Mouse (Mus musculus): ENCODE data around the gene Zfp428.

Gene Zfp428

DNA sequence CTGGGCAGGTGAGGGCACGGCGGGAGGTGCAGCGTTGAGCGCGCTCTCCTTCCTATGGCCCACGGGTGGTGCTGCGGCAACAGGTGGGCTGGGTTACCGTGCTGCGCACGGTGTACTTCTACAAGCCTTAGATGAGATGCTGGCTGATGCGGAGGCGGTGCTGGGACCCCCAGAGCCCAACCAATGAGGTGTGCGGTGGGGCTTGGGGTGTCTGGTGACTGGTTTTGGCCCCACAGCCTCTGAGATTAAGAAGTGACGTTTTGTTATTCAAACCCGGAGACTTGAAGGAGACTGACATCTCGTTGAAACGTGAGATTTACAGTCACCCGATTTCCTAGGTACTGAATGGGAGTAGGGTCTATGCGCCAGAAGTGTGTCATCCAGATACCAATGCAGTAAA, 27.5 kb downstream of the Zfp428 start:
- in situ Hi-C loops (cut with MboI; ENCODE audit: low pct_unique_long_range_greater_than_20kb in 1 of 2, low sequenced_read_pairs in 2 of 2, unreplicated experiment in 1 of 2) = loop anchor here in 1 of 2 experiments (5.0 kb wide), 2 partner anchors 57 to 63 kb away; no protein-coding TSS in a partner anchor

DNA sequence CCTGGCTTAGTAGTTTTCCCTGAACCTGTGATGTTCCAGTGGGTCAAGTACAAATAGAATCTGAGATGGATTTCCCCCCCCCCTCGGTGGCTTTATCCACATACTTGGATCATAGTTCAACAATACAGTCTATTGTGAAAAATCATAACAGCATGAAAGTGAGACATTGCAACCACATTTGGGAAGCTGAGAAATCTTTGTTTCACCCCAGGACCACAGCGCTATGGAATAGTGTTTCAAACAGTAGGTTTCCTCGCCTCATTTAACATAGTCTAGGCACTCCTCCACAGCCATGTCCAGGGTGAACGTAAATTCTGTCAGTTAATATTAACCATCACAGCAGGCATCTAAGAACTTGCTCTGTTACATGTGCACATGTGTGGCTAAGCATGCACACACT, 30.3 kb downstream of the Zfp428 start:
- in situ Hi-C loops (cut with MboI; ENCODE audit: low pct_unique_long_range_greater_than_20kb in 1 of 2, low sequenced_read_pairs in 2 of 2, unreplicated experiment in 1 of 2) = no loop called here

GRCm38 (mm10) chr7:24537591-24537990, 30.8 kb downstream of the Zfp428 start:
- in situ Hi-C loops (cut with MboI; ENCODE audit: low pct_unique_long_range_greater_than_20kb in 1 of 2, low sequenced_read_pairs in 2 of 2, unreplicated experiment in 1 of 2) = no loop called here

- in situ Hi-C loops (cut with MboI; ENCODE audit: low pct_unique_long_range_greater_than_20kb in 1 of 2, low sequenced_read_pairs in 2 of 2, unreplicated experiment in 1 of 2) = no loop called here
These were observed 31.3 kb downstream of the Zfp428 start for GRCm38 (mm10) chr7:24538154-24538553.

GRCm38 (mm10) chr7:24538701-24539100, 31.9 kb downstream of the Zfp428 start:
- in situ Hi-C loops (cut with MboI; ENCODE audit: low pct_unique_long_range_greater_than_20kb in 1 of 2, low sequenced_read_pairs in 2 of 2, unreplicated experiment in 1 of 2) = no loop called here

GRCm38 (mm10) chr7:24539686-24540085, 32.9 kb downstream of the Zfp428 start:
- in situ Hi-C loops (cut with MboI; ENCODE audit: low pct_unique_long_range_greater_than_20kb in 1 of 2, low sequenced_read_pairs in 2 of 2, unreplicated experiment in 1 of 2) = no loop called here

- in situ Hi-C loops (cut with MboI; ENCODE audit: low pct_unique_long_range_greater_than_20kb in 1 of 2, low sequenced_read_pairs in 2 of 2, unreplicated experiment in 1 of 2) = no loop called here
These were observed 37.7 kb downstream of the Zfp428 start for GRCm38 (mm10) chr7:24544506-24544905.

GRCm38 (mm10) chr7:24546068-24546614, 39.3 kb downstream of the Zfp428 start, which contains the start of the genes Pinlyp and Xrcc1:
TSS of gene Pinlyp (minus strand) at chr7:24546118.
TSS of gene Xrcc1 (plus strand) at chr7:24546289.
- in situ Hi-C loops (cut with MboI; ENCODE audit: low pct_unique_long_range_greater_than_20kb in 1 of 2, low sequenced_read_pairs in 2 of 2, unreplicated experiment in 1 of 2) = no loop called here

DNA sequence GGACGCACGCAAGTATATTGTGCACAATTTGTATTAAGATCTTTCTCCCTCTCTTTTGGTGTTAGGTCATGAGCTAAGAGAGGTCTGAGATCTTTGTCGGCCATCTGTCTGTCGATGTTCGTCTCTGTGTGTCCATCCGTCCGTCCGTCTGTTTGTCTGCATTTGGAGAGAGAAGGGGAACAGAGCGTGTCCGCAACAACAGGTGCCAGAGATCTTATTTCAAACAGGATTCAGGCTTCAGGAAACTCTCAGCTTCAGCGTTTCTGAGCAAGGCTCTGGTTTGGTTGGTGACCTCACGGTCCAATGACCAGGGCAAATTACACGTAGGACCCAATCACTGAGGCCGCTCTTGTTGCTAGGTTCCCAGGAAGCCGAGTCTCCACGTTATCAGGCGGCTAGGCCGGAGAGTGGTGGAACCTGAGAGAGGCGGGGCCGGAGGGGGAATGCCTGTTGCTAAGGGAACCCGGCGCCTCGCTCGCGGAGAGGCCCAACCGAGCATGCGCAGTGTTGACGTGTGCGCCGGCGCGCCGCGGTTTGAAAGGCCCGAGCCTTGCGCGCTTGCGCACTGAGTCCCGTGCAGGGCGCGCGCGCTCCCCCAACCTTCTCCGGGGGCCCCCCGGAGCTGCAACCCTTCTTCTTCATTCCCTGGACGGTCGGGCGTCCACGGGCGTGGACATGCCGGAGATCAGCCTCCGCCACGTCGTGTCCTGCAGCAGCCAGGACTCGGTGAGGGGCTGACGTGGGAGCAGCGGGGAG, 40.0 kb downstream of the Zfp428 start:
- in situ Hi-C loops (cut with MboI; ENCODE audit: low pct_unique_long_range_greater_than_20kb in 1 of 2, low sequenced_read_pairs in 2 of 2, unreplicated experiment in 1 of 2) = no loop called here

DNA sequence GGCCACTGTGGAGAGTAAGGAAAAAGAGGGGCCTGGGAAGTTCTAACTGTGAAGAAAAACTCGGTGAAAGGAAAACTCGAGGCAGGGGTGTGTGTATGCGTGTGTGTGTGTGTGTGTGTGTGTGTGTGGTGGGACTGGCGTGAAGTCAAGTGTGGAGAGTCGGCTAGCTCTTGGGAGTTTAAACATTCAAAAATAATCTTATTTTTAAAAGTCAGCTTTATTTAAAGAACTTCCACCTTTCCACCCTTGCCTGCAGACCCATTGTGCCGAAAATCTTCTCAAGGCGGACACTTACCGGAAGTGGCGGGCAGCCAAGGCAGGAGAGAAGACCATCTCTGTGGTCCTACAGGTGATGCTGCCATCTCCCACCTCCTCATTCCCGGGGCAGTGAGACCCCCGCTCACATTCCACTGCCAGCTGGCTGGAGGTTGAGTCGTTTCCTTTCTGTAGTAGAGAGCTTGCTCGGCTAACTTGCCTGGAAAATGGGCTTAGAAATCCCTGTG, 40.8 kb downstream of the Zfp428 start:
- in situ Hi-C loops (cut with MboI; ENCODE audit: low pct_unique_long_range_greater_than_20kb in 1 of 2, low sequenced_read_pairs in 2 of 2, unreplicated experiment in 1 of 2) = no loop called here

- in situ Hi-C loops (cut with MboI; ENCODE audit: low pct_unique_long_range_greater_than_20kb in 1 of 2, low sequenced_read_pairs in 2 of 2, unreplicated experiment in 1 of 2) = no loop called here
These were observed 45.4 kb downstream of the Zfp428 start for GRCm38 (mm10) chr7:24551985-24552759.

DNA sequence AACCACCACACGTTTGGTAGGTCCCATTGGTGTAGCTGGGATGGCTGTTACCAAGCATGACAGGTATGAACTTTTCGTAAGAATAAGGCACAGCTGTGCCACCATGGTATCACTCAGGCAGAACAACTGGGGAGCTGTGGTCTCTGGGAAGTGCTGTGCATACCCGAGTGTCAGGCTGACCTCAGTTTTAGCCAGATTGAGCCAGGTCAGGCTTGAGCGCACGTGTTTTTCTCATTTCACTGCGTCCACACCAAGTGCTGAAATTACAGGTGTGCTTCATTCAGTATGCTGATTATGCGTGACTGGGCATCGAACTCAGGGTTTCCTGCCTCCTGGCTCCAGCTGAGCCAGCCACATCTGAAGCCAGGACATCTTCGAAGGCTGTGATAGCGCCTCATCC, 49.0 kb downstream of the Zfp428 start:
- in situ Hi-C loops (cut with MboI; ENCODE audit: low pct_unique_long_range_greater_than_20kb in 1 of 2, low sequenced_read_pairs in 2 of 2, unreplicated experiment in 1 of 2) = no loop called here

DNA sequence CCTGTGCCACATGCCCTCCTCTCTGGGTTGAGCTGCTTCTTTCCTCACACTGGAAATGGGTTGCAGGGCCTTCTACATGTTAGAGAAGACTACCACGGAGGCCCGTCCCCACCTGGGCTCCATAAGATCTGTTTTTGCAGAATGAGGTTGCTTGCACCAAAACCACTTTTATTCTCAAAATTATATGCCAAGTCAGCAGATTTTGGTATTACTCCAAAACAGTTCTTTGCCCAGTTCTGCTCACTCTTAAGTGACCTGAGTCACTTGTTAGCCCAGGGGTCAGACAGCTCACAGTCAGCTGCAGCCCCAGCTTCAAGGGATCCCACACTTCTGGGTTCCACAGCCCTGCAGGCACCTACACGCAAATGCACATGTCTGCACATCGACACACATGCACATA, 54.6 kb downstream of the Zfp428 start:
- in situ Hi-C loops (cut with MboI; ENCODE audit: low pct_unique_long_range_greater_than_20kb in 1 of 2, low sequenced_read_pairs in 2 of 2, unreplicated experiment in 1 of 2) = no loop called here

GRCm38 (mm10) chr7:24563191-24563836, 56.5 kb downstream of the Zfp428 start:
- in situ Hi-C loops (cut with MboI; ENCODE audit: low pct_unique_long_range_greater_than_20kb in 1 of 2, low sequenced_read_pairs in 2 of 2, unreplicated experiment in 1 of 2) = no loop called here

DNA sequence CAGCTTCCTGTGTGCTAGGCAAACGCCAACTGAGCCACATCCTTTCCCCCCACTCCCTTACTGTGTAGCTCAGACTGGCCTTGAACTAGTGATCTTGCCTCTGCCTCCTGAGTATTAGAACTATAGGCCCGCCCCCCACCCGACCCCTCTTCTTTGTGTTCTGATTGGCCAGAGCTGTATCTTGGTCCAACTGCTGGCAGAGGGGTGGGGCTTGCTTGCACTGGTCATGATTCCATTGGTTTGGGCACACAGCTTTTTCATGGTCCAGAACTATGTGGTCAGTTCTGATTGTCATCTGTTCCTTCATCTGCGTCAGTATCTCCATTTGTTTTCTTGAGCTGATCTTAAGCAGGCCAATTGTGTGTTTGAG, 57.0 kb downstream of the Zfp428 start:
- in situ Hi-C loops (cut with MboI; ENCODE audit: low pct_unique_long_range_greater_than_20kb in 1 of 2, low sequenced_read_pairs in 2 of 2, unreplicated experiment in 1 of 2) = no loop called here

- in situ Hi-C loops (cut with MboI; ENCODE audit: low pct_unique_long_range_greater_than_20kb in 1 of 2, low sequenced_read_pairs in 2 of 2, unreplicated experiment in 1 of 2) = no loop called here
These were observed 57.9 kb downstream of the Zfp428 start for GRCm38 (mm10) chr7:24564607-24565265.

Measured in mouse embryonic stem cell (cell line).